Mouse (Mus musculus) brown adipose tissue, adult 24 weeks (tissue): ENCODE measurements around the gene Dus2. TPM values are rescaled to one million over a fixed set of nuclear protein-coding genes. Genes with fewer than 3 reads are reported as not detected.
A peak's percentile ranks its signal among the peaks of the same experiment; 100 is the strongest.
"Not testable (repeated sequence)": the region's sequence is repeated elsewhere in the genome, so short reads cannot be mapped to it uniquely, and the experiment has no call there.

Experiments used
- H3K27ac ChIP-seq: fragments of 200-500 bp; replicated peaks from 2 replicates; pipeline ENCODE4 v1.5.1; 2012; ENCODE audit warnings: low read depth, mild to moderate bottlenecking, low read length
- H3K4me1 ChIP-seq: fragments of 200-500 bp; 2 replicates; pipeline ENCODE4 v1.6.1; 2012; ENCODE audit warnings: low read length, mixed read lengths; ENCODE audit not compliant: control insufficient read depth, insufficient read depth, insufficient read length
- H3K4me3 ChIP-seq: fragments of 200-500 bp; 2 replicates; pipeline ENCODE4 v1.5.1; 2012; ENCODE audit warnings: low read depth, mild to moderate bottlenecking, low read length, moderate library complexity; ENCODE audit not compliant: insufficient read depth
- polyA plus RNA-seq: library from polyadenylated mRNA; stranded (reverse); fragments of >200 nt; gene quantifications from 2 replicates; pipeline ENCODE4 v1.2.4, GENCODE M21; 2012; ENCODE audit not compliant: missing spikeins, insufficient read depth, insufficient read length

Gene Dus2
- polyA plus RNA-seq, 1 experiment: 12.8 TPM

DNA sequence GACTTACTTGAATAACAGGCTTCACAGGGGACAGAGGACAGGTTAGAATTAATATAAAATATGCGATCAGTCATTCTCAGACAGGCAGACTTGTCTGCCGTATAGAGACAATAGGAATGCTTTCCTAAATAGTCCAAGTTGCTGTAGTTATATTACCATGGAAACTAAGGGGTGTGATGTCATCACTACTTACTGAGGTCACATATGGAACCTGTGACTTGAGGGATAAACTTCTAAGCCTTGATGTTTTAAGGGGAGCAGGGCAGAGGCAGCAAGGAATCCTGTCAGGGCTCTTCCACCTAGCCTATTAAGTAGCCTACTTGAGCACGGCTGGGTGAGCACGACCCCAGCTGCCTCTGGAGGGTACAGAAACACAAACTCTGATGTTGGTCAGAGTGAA lies 14.7 kb downstream of the Dus2 start, which contains the start of gene Dpep2nb:
Gene Dpep2nb, minus strand, starts transcription at position 101 of the 400 bp plus-strand sequence.
- H3K4me1 ChIP-seq: peaks cover 6% of the 10 kb centered on the region; the same call in 1 of the 2 replicates
- no peak within 1 kb of the TSS for H3K4me3 ChIP-seq
- H3K27ac ChIP-seq: no peak within 1 kb of the TSS

DNA sequence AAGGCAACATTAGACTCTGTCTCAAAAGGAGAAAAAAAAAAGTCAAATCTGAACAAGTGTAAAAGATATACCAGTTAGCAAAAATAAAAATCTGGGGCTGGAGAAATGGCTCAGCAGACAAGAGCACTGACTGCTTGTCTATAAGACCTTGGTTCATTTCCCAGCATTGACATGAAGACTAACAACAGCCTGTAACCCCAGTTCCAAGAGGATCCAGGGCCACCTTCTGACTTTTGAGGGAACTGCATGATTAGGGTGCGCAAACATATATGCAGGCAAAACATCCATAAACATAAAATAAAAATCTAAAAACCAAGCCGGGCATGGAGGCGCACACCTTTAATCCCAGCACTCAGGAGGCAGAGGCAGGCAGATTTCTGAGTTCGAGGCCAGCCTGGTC lies 15.3 kb downstream of the Dus2 start:
- Histone ChIP-seq H3K4me1 (peaks cover 6% of the 10 kb centered on the region; the same call in 1 of the 2 replicates), H3K27ac (no peak overlapping the region), H3K4me3 (no peak overlapping the region)

DNA sequence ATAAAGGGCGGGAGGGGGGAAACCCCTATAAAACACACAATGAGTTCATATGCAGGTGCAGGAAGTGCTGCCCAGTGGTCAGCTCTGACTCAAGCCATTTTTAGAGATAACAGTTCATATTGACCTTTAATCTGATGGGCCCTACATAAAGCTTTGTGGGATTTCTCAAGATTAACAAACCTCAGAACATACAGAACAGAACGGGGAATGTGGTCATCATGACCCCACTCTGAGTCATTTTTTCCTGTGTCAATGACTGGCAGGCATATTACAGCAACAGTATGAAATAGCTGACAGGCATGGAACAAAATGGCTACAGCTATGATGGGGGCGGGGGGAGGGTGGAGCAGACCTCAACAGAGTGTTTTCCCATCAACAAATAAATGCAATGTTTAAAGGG lies 16.0 kb downstream of the Dus2 start:
- H3K27ac ChIP-seq: no peak overlapping the region; the same call in 1 of the 2 replicates
- H3K4me3 ChIP-seq: no peak overlapping the region

GRCm38 (mm10) chr8:106007891-106008290 lies 16.8 kb downstream of the Dus2 start:
- H3K27ac ChIP-seq, H3K4me1 ChIP-seq, H3K4me3 ChIP-seq: not testable (repeated sequence)

More for the DNA sequence above, 16.0 kb downstream of the Dus2 start:
- H3K4me1 ChIP-seq: peaks cover 9% of the 10 kb centered on the region; the same call in 1 of the 2 replicates

DNA sequence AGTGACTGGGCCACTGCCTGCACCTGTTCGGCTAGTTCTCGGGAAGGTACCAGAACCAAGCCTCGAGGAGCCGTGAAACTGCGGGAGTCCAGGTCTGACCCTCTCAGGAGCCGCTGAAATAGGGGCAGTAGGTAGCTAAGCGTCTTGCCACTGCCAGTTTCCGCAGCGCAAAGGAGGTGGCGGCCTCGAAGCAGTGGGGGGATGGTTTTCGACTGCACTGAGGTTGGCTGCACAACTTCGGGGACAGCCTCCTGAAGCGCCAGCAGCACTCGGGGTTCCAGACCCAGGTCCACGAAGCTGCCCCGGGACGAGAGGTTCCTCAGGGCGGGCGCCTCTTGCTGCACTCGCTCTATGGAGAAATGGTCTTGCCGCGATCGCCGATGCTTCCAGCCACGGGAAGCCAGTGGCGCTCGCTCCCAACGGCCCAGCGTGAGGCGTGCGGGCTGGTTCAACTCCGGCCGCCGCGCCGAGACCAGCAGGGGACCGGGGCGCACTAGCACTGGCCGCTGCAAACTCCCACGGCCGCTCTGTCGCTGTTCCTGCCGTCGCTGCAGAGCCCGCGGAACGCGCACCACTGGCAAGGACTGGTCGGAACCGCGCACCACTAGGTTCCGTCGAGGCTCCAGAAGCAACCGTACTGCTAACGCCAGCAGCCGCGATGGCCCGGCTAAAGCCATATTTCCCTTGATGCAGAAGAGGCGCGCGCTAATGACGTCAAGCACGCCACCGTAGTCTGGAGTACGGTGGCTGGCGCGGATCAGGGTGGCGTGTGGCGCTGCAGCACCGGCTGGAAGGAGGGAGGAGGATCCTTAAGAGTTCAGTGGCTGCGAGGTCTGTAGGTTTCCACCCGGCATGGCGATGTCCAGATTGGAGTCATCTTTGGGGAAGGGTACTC lies 19.9 kb downstream of the Dus2 start:
- Histone ChIP-seq H3K4me3 (peak overlapping the region; percentile 92), H3K4me1 (peaks cover 9% of the 10 kb centered on the region; the same call in 1 of the 2 replicates), H3K27ac (peak overlapping the region; percentile 50)

GRCm38 (mm10) chr8:106011643-106011986 lies 20.5 kb downstream of the Dus2 start, which contains the start of gene Ddx28:
TSS of gene Ddx28 (minus strand) at chr8:106011882.
- Histone ChIP-seq H3K4me1 (peaks cover 9% of the 10 kb centered on the region; the same call in 1 of the 2 replicates), H3K4me3 (peak within 1 kb of the TSS; percentile 92), H3K27ac (peak within 1 kb of the TSS; percentile 50)

GRCm38 (mm10) chr8:106012203-106012602 lies 21.1 kb downstream of the Dus2 start:
- not testable (repeated sequence) for H3K27ac ChIP-seq, H3K4me3 ChIP-seq, H3K4me1 ChIP-seq

GRCm38 (mm10) chr8:106016284-106016683 lies 25.1 kb downstream of the Dus2 start:
- no peak overlapping the region for H3K27ac ChIP-seq
- no peak overlapping the region for H3K4me3 ChIP-seq
- H3K4me1 ChIP-seq: 0 out of 2 replicates have a peak, but pooled peaks cover 3% of the 10 kb centered on the region

DNA sequence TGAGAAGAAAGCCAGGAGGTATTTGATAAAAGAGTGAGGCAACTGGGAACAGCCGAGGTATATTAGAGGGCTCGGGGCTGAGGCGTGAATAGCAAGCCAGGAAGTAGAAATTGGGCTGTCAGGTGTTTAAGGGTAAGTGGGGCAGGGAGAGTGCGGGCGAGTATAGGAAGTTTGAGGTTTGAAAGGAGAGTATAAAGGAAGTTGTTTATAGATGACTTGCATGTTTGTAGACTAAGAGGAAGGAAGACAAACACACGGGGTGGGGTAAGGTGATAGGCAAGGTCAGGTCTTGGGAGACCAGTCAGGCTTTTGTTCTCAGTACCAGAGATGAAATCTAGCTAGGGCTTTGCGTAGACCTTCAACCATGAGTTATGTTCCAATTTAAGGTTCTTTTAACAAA lies 26.0 kb downstream of the Dus2 start:
- Histone ChIP-seq H3K27ac (no peak overlapping the region), H3K4me3 (no peak overlapping the region)

DNA sequence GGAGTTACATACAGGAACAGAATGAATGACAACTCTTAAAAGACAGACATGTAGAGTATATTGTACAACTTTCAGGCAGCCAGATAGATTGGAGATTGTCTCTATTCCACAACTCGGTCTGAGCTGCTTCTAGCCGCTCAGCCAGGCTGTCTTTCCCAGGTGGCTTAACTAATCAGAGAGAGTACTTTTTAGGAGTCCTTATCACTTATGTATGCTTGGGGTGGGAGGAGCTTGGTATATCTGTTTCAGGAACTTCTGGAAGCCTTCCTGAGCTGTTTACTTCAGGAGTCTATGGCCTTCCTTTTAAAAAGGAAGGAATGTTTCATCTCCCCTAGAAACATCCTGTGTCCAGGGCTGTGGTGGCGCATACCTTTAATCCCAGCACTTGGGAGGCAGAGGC lies 26.9 kb downstream of the Dus2 start:
- H3K4me3 ChIP-seq: no peak overlapping the region
- no peaks in the 10 kb centered on the region for H3K4me1 ChIP-seq
- no peak overlapping the region for H3K27ac ChIP-seq

More for the DNA sequence above, 26.0 kb downstream of the Dus2 start:
- H3K4me1 ChIP-seq: no peaks in the 10 kb centered on the region

- no peak overlapping the region for H3K4me3 ChIP-seq
- no peaks in the 10 kb centered on the region for H3K4me1 ChIP-seq
- no peak overlapping the region for H3K27ac ChIP-seq
Observed at GRCm38 (mm10) chr8:106022483-106022882, 31.3 kb downstream of the Dus2 start.

DNA sequence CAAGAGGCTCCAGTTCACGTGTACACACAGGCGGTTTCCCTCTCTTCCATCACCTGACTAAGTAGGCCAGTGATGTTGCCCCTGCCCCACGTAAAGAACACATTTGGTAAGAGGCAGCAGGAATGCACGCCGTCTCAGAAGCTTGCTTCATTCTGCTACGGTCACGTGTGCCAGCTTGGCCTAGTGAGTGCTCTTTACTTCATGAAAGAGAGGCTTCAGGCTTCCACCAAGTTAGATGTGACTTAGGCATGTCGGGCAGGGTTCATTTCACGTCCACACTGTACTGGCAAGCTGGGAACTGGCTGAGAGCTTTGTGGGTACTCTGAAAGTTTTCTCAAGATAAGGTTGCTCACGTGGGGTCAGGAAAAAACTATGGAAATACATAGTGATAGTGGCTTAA lies 47.6 kb downstream of the Dus2 start:
- H3K4me3 ChIP-seq: no peak overlapping the region
- no peak overlapping the region for H3K27ac ChIP-seq
- no peaks in the 10 kb centered on the region for H3K4me1 ChIP-seq

DNA sequence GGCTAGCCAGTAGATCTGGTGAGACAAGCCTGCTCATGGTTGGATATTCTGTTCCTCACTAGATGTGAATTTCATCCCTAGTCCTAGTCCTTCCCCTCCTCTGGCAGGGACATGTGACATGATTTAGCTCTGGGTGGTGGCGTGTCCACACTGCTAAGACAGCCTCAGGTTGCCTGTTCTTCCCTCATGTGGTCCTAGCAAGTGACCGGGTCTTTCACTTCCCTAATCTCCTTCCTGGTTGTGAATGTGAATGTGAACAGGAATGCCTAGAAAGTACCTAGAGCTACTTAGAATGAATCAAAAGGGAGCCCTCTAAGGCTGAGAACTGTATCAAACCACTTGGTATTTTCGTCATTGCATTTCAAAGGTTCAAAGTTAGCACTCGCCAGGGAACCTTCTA lies 48.5 kb downstream of the Dus2 start:
- H3K27ac ChIP-seq: no peak overlapping the region
- no peak overlapping the region for H3K4me3 ChIP-seq
- H3K4me1 ChIP-seq: no peaks in the 10 kb centered on the region

GRCm38 (mm10) chr8:106040218-106040617 lies 49.1 kb downstream of the Dus2 start:
- no peak overlapping the region for H3K4me3 ChIP-seq
- H3K4me1 ChIP-seq: no peaks in the 10 kb centered on the region
- no peak overlapping the region for H3K27ac ChIP-seq

GRCm38 (mm10) chr8:106043055-106043454 lies 51.9 kb downstream of the Dus2 start:
- H3K4me1 ChIP-seq: no peaks in the 10 kb centered on the region
- H3K4me3 ChIP-seq: no peak overlapping the region
- no peak overlapping the region for H3K27ac ChIP-seq

DNA sequence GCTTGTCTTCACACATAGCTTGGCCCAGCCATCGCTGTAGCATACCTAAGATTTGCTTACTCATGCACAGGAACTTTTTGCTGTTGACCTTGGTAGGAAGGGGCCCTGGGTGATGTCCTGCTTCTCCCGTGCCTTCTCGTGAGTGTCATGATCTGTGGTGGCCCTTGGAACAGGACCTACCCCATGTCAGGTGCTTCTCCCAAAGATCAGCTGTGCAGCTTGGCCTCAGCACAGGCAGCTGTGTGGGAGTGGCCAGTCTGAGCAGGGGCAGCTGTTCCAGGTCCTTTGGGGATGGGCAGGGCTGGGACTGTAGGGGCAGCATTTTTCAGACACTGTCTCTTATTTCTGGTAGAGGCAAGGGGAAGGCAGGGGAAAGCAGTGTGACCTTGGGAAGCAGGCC lies 53.0 kb downstream of the Dus2 start:
- H3K27ac ChIP-seq: no peak overlapping the region
- no peaks in the 10 kb centered on the region for H3K4me1 ChIP-seq
- no peak overlapping the region for H3K4me3 ChIP-seq
